Mouse (Mus musculus) cerebellum, adult 11 months (tissue): Measurements from ENCODE around the gene Kcnq1.

Source experiments
- DNase-seq: peaks from one replicate; pipeline ENCODE4 v3.0.0; 2022

Gene Kcnq1

DNA sequence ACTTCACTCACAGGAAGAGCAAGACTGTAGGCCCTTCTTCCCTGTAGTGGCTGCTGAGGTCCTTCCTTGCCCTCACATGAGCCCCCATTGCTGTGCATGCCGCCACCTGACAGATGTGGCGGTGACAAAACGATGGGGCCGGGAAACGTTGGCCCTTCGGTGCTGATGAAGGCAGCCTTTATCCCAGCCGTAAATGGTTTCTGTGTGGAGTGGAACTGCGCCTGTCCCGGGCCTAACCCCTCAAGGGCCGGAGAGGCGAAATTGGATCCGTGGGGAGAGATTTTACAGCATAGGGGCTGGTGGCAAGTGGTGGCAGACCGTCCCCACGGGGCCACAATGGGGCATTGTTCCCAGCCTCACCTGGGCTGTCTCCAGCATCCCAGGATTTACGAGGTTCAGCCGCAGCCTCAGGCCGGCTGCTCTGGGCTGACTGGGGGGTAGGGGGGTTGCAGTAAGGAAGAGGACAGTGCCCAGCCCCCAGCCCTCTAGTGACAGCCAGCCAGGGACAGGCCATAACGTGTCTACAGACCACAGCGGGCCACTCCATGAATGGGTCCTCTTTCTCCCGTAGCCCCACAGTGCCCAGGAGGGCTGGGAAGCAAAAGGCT, 274.4 kb downstream of the Kcnq1 start:
- no peak for DNase-seq

DNA sequence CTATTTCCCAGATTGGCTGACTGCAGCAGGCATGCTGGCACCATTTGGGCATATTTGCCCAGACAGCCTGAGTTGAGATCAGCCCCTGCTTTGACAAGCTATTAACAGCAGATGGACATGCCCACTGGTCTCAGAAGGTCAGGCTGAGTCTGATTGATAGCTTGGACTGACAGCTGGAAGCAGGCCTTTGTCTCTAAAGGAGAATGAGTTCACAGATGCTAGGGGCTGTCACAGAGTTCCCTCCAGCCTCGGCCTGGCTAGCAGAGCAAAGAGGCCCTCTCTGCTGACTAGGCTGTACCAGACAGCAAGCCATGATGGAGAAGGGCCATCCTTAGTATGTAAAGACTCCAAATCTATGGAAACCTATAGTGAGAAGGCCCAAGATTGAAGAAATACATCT, 280.5 kb downstream of the Kcnq1 start:
- no peak for DNase-seq

DNA sequence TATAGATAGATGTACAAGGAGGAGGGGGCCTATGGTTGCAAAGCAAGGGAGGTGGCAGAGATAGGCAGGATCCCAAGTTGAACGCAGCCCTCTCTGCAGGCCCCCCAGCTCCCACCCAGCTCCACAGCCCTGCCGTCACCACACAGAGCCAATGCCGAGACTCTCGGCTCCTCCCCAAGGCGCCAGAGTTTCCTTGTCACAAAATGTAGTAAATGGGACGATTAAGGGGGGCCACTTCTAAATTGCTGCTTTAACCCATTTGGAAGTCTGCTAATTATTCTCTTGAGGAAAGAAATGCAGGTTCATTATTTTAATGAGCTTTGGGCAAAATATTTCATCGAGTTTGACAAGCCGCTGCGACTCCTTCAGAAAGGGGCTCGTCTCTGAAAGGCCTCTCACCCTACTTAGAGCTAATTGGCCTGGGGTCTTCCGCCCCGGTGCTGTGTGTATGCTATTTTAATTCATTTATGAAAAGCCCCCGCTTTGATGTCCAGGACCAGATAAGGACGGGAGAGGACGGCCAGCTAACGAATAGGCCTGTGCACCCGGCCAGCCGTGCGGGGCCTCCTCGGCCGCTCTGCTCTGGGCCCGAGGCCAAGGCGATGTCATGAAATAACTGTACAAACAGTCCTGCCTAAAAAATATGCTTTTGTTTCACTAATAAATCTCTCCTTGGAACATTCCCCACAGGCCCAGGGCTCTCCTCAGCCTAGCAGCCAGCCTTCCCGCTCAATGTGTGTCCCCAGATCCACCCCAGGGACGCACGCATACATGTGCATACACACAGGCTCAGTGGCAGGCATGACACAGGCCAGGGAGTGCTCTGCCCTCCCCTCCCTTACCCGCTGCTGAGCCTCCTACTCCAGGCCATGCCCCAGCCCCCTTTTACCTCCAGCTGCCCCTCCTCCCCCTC, 282.9 kb downstream of the Kcnq1 start:
- no peak for DNase-seq

DNA sequence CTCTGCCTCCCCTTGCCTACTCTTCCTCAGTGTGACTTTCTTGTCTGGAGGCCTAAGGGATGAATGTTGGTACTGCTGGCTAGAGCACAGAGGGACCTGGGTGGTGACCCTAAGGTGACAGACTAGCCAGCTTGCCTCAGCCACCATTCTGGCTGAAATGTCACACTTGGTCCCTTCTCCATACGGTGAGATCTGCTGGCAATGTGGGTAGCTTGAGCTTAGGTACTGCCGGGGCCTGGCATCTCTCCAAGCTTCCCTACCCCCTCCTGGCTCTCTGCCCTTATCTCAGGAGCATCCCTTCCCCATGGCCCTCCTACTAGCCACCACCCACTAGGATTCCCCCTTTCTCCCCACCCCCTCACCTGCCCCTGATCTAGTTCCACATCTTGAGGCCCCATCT, 283.7 kb downstream of the Kcnq1 start:
- DNase-seq: peak; percentile 14

DNA sequence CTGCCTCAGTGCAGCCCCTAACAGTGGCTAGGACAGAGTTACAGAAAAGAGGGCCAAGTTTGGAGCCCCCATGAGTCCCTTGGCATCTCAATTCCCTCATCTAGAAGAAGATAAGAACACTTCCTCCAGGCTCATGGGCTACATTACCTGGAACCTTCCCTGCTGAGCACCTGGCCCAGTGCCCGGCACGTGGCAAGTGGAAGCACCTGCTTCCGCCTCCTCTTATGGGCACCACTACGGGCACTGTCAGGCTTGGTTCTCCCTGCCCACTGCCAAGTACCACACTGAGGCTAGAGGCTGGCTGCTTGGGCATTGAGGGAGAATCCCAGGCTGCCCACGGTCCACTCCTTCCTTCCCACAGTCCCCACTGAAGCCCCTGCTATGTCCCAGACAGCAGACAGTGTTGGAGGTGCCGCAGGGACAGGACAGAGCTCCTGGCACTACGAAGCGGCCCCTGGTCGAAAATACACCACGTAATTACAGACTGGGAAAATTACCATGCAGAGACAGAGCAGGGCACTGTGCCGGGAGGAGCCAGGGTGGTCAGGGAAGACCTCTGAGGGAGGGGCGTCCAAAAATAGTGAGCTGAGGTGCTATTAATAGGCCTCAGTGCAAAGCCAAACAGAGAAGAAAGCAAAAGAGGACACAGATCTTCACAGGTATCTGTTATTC, 284.3 kb downstream of the Kcnq1 start:
- peak; percentile 37 for DNase-seq

DNA sequence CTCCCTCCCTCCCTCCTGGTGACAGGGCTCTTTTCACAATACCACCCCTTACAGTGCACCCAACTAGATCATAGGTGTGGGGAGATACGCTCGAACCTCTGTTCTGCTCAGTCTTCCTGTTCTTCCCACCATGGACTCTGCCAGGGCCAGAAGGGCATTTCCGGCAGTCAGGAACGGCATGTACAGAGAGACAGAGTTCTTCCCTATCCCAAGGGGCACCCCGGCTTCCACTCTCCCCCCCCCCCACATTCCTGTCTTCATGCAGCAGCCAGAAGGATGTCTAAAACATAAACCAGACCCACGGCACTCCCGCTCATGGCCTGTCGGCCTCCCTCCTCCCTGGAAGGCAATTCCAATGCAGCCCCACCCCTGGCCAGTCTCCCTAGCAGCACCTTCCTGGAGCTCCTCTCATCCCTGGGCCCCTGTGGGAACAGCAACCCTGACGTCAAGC, 289.0 kb downstream of the Kcnq1 start:
- no peak for DNase-seq

DNA sequence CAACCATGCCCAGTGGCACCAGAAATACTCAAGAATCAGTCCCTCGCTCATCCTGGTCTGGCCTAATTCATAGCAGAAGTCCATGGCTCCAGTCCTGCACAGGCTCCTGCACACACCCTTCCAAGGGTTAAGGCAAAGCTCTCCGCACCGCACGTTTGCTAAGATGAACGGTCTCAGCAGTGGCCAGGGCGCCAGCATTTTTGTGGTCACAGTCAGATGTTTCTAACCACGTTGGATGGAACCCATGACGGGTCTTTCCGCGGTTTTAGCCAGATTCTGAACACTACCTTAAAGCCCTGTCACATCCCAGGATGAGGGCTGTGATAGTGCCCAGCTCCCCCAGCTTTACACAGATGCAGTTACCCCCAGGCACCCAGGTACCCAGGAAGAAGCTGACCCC, 293.6 kb downstream of the Kcnq1 start:
- no peak for DNase-seq

DNA sequence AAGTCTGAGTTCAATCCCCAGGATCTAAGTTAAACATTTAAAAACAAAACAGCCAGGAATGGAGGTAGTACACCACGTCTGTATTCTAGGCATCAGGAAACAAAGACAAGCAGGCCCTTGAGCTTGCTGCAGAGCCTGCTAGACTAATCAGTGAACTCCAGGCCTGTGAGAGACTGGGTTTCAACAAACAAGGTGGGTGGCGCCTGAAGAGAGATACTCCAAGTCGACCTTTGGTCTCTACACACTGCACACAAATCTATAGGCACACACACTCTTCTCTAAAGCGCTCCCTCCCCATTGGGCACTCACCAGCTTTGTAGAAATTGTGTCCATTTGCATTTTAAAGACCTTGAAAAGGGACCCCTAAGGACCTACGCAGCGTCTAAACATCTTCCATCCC, 294.4 kb downstream of the Kcnq1 start:
- DNase-seq: no peak

DNA sequence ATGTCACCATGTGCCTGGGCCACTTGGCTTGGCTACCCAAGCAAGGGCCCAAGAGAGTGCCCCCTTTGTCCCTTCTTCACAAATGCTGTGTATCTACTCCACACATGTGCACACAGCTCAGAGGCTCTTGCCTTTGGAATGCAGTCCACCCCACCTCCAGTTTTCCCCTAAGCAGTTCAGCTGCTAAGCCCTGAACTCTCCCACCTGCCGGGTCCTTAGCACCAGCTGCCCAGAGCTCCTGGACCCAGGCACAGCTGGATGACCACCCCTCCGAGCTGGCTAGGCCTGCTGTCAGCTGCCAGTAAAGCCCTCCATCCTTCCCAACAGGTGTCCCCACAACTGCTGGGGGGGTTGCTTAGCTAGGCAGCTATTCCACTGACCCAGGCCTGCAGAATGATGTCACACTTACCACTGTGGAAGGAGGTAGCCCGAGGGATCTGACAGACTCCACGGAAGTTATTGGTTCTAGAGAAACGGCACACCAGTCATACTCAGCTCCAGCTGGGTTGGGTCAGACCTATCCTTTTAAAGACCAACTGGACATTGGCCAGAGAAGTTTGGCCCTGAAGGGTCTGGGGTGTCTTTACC, 295.4 kb downstream of the Kcnq1 start:
- DNase-seq: no peak

DNA sequence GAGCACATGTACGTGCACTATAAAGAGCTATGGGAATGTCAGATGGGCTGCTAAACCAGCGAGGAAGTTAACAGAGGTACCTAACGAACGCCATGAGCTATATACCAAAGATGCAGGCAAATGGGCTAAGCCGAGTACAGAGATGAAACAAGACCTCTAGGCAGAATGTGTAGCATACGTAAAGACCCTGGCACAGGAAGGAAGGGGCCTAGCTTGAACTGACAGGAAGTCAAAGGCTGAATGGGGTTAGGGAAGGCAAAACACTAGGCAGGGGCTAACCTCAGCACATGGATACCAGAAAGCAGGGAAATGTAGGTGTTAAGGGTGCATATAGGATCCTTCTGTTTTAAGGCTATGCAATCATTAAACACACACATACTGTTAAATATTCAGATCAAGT, 298.1 kb downstream of the Kcnq1 start:
- no peak for DNase-seq

DNA sequence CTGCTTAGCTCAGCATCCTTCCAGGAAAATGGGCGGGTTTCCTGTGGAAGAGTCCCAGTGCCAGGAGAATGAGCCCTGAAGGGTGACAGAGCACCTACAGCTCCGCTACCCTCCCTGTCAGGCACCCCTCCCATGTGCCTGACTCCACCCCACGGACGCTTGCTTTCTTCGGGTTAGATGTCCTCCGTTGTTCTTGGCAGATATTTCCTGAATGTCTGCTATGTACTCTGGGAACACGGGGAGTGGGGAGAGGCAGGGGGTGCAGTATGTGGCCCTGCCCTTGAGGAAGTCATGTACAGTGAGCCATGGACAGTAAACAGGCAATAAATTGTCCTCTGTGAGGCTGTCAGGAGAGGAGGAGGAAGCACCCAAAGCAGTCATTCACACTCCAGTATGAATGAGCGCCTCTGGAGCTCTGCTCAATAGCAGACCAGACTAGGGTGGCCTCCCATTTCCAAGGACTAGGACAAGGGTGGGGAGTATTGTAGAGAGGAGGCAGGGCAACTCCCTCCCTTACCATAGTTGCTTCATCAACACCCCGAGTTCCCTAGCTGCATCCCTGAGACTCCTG, 301.9 kb downstream of the Kcnq1 start:
- DNase-seq: no peak

DNA sequence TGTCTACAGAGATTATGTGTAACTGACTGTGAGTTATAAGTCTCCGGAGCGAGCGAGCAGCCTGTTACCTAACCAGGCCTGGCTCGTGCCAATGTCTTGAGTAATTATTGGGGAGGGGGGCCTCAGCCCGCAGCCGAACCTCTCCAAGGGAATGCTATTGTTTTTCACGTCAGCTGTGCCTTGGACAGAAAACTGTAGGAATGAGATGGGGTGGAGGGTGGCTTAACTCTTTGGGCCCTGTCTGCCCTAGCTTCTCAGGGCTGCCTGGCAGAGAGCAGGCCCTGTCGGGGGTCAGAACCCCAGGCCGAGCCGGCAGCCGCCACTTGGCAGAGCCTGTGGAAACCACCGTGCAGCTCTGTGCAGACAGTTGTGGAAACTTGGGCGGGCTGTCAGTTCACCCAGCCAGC, 302.5 kb downstream of the Kcnq1 start:
- no peak for DNase-seq

DNA sequence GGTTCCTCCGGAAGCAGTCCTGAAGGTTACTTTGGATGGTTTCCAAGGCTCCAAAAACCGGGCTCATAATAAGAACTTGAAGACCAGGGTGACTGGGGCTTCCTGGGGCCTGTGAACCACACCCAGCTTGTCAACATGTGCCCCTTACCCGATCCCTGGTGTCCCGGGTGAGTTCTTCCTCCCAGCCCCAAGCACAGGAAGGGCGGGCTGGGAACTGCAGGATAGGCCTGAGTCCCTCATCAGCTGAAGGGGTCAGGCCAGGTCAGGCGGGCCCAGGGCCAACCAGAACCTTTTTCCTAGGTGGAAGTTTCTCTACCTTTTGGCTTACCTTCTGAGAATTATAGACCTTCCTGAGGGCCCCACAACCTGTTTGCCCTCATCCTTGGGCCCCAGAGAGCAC, 306.4 kb downstream of the Kcnq1 start:
- DNase-seq: no peak

DNA sequence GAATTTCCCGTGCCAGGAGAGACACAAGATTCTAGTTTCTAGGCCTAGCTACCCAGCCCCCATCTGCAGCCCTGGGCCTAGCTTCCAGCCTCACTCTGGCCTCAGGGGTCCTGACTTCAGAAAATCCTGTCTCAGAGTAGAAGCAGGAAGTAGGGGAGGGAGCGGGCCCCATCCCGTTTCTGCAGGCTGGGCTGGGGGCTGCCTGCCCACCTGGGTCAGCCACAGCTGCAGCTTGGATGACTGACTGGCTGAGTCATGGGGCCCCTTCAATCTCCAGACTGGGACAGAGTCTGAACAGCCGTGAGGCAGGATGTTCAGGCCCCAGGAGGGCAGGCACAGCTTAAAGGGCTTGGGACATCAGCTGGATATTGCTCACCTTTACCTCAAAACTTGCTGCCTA, 308.9 kb downstream of the Kcnq1 start:
- no peak for DNase-seq

DNA sequence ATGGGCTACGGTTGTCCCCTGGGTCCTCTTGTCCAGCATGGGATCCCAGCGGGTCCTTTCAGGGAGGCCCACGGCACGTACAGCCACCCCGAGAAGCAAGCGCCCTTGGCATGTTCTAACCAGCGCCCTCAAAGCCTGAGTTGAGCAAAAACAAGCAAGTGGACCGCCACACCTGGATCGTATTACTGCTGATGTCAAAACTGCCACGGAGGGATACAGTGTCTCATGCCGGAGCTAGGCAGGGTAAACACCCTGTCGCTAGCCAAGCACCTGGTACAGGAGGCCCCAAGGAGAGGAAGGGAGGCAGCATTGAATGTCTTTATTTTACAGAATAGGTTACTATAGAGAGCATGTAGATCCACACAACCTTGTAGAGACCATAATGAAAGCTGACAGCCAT, 310.2 kb downstream of the Kcnq1 start:
- no peak for DNase-seq

DNA sequence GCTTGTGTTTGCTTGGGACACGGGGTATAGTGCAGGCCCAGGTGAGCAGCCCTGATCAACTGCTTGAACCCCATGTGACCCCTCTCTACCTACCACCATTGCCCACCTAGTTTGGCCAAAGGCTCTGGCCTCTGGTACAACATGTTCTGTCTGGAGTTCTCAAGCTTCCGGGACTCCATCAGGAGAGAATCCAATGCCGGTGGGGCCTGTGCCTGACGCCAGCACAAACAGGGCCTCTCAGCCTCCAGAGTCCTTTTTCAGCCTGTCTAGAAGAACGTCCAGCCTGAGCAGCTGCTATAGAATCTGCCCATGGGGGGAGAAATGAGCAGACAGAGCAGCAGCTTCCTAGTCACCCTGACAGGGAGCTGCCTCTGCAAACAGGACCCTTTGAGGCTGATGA, 311.7 kb downstream of the Kcnq1 start:
- DNase-seq: no peak

DNA sequence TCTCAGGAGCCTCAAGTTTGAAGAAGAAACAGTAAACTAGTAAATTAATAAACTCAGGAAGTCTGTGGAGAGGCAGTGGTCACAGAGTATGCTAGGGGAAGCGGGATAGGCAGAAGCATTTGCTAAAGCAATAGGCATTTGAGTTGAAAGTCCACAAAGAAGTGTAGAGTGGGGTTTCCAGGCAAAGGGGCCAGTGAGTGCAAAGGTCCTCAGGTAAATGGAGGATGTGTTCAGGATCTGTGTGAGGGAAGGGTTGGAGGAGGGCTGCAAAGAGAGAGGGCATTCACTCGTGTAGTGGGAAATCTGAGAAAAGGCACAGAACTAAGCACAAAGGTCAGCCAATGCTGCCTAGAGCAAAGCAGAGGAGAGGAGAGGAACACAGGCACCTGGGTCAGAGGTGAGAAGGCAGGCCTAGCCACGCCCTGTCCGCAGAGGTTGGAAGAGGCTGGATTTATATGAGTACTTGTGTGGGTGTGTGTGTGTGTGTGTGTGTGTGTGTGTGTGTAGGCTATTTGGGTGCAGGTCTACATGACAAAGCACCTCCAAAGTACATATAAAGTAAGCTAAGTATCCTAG, 313.5 kb downstream of the Kcnq1 start:
- no peak for DNase-seq

DNA sequence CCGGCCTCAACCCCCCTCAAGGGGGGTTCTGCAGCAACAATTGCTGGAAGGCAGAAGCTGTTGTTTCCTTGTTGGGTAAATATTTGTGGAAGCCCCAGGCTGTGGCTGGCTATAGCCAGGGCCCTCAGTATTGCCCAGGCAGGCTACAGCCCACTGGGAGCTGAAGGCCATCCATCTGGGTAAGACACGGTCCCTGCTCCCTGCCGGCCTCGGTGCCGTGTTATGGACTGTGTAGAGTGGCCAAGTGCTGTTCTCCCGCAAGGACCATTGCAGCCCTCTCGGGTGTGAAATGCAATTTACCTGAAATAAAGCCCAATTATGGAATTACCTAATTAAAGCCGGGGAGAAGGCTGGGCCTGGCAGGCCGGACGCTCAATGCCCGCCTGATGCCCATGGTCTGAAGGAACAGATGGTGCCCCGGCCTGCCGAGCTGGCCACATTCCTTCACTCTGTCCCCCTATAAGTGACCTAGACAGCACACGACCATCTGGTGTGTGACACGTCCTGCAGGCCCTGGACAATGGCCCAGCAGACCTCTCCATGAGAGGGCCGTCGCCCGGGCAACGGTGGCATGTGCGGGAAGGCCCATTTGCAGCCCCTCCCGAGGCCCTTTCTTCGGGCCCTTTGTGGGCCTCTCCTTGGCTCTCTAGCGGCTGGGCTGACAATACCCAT, 322.1 kb downstream of the Kcnq1 start:
- peak; percentile 95 for DNase-seq

DNA sequence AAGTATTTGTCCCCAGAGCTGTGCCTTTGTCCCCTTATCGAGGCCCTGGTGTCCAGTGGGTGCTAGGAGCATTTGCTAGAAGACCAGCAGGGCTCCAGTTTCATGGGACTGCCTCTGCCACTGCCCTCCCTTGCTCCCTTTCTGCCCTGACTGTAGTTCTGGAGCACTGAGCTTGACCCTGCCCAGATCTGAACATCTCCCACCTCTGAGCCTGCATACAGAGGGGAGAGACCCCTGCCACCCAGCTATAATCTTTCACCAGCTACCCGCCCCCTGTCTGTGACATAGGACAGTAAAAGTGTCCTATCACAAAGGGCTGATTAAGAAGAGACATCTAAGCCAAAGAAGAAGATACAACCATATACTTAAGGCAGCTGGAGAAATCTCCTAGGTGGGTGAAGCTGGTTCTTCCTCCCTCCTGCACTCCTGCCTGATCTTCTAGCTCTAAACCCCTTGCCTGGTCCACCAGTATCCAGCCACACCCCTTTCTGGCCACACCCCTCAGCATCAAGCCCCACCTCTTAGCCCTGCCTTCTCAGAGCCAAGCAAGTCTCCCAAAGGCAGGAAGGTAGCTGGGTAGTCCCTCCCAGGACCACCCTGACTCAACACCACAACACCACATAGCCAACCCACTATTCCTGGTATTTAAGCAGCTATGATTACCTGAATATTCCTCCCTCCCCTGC, 322.8 kb downstream of the Kcnq1 start:
- DNase-seq: no peak

DNA sequence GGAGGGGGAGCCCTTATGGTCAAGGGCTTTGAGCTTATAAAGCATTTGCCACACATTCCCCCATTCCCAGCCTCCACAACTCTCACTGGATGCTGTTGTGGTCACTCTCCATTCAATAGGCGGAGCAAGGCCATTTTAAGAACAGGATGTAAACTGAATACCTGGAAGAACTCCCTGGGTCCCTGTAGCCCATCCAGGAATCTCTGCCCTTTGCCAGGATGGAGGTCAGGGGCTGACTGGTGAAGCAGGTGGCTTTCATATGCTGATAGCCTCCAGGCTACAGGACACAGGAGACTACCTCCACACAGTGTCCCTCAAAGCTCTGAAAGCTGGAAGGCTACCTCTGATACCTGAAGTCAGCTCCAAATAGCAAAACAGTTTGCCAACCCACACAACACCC, 326.5 kb downstream of the Kcnq1 start:
- no peak for DNase-seq

DNA sequence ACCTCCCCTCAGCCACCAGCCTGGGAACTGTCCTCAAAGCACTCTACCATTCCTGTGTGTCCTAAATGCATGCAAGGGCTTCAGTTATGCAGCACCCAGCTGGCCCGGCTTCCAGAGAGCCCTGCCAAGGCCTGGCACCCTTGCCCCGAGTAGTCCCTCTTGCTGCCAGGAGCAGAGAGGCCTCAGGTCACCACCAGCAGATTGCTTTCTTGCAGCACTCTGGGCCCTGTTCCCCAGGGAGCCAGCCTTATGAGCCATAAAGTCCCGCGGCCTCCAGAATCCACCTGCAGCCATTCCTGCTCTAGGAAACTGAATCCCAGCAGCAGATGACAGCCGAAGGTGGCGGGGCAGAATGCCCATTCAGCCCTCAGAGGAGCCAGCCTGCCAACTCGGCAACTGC, 327.2 kb downstream of the Kcnq1 start:
- DNase-seq: peak; percentile 49
